Mouse (Mus musculus): ENCODE measurements around the gene Tmem50b. TPM values are rescaled to one million over a fixed set of nuclear protein-coding genes. Genes with fewer than 3 reads are reported as not detected.
A peak's percentile ranks its signal among the peaks of the same experiment; 100 is the strongest.

Gene Tmem50b
- polyA plus RNA-seq, 1 experiment = 54.1 TPM

DNA sequence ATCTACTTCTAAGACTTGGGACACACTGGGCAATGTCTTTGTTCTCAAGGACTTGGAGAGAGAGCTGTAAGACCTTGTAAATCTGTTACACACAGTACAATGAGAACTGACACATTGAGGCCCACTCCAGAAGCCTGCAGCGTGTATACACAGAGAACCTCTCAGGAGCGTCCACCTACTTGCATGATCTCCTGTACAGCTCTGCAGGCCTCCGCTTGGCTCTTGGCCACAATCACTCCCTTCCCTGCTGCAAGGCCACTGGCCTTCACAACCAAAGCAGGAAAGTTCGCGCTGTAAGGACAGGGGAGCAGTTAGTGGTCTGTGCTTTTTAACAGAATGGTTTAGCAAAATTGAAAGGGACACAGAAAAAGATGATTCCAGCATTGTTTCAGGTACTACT is 41.6 kb upstream of the Tmem50b start:
- no peaks in the 10 kb centered on the region; the same call in 1 of the 2 replicates for H3K4me1 ChIP-seq (ENCODE audit: control insufficient read depth, insufficient read depth, low read length)
- H3K27ac ChIP-seq (ENCODE audit: control insufficient read depth, insufficient read depth, low read depth, low read length) = no peak overlapping the region
- no peaks in the 10 kb centered on the region for H3K27me3 ChIP-seq (ENCODE audit: control insufficient read depth, insufficient read depth, low read length)
- TF ChIP-seq CTCF (IDR thresholded peaks at IDR 0.05; ENCODE audit: control insufficient read depth, insufficient read depth, insufficient replicate concordance, low read depth, low read length) = no peak
- no peak; the same call in 1 of the 2 replicates for TF ChIP-seq POLR2A (IDR thresholded peaks at IDR 0.05; ENCODE audit: control insufficient read depth, low read depth, low read length)
- peaks cover 6% of the 10 kb centered on the region for H3K36me3 ChIP-seq (ENCODE audit: control insufficient read depth, insufficient read depth, low read length)
- H3K4me3 ChIP-seq (ENCODE audit: control insufficient read depth, low read depth, low read length) = no peak overlapping the region

GRCm38 (mm10) chr16:91633641-91634040 is 36.0 kb upstream of the Tmem50b start:
- Histone ChIP-seq H3K27ac (ENCODE audit: control insufficient read depth, insufficient read depth, low read depth, low read length) (no peak overlapping the region), H3K4me1 (ENCODE audit: control insufficient read depth, insufficient read depth, low read length) (no peaks in the 10 kb centered on the region), H3K36me3 (ENCODE audit: control insufficient read depth, insufficient read depth, low read length) (peaks cover 9% of the 10 kb centered on the region), H3K4me3 (ENCODE audit: control insufficient read depth, low read depth, low read length) (no peak overlapping the region), H3K27me3 (ENCODE audit: control insufficient read depth, insufficient read depth, low read length) (no peaks in the 10 kb centered on the region)
- TF ChIP-seq CTCF (IDR thresholded peaks at IDR 0.05; ENCODE audit: control insufficient read depth, insufficient read depth, insufficient replicate concordance, low read depth, low read length) (no peak), POLR2A (IDR thresholded peaks at IDR 0.05; ENCODE audit: control insufficient read depth, low read depth, low read length) (no peak)

DNA sequence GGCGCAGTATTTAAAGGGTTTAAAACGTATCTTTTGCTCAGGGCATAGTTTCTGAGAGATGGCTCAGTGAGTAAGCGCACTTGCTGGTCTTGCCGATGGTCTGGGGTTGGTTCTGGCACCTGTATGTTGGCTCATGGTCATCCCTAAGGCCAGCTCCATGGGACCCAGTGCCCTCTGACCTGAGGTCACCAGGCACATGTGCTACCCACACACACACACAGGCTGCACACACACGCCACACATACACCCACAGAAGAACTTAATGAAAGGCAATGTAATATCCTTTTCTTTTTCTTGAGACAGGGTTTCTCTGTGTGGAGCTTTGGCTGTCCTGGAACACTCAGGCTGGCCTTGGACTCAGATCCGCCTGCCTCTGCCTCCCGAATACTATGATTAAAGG is 35.3 kb upstream of the Tmem50b start:
- Histone ChIP-seq H3K27me3 (ENCODE audit: control insufficient read depth, insufficient read depth, low read length) (no peaks in the 10 kb centered on the region), H3K27ac (ENCODE audit: control insufficient read depth, insufficient read depth, low read depth, low read length) (no peak overlapping the region), H3K4me1 (ENCODE audit: control insufficient read depth, insufficient read depth, low read length) (no peaks in the 10 kb centered on the region), H3K36me3 (ENCODE audit: control insufficient read depth, insufficient read depth, low read length) (peaks cover 9% of the 10 kb centered on the region), H3K4me3 (ENCODE audit: control insufficient read depth, low read depth, low read length) (no peak overlapping the region)
- no peak for TF ChIP-seq CTCF (IDR thresholded peaks at IDR 0.05; ENCODE audit: control insufficient read depth, insufficient read depth, insufficient replicate concordance, low read depth, low read length)
- TF ChIP-seq POLR2A (IDR thresholded peaks at IDR 0.05; ENCODE audit: control insufficient read depth, low read depth, low read length) = no peak

DNA sequence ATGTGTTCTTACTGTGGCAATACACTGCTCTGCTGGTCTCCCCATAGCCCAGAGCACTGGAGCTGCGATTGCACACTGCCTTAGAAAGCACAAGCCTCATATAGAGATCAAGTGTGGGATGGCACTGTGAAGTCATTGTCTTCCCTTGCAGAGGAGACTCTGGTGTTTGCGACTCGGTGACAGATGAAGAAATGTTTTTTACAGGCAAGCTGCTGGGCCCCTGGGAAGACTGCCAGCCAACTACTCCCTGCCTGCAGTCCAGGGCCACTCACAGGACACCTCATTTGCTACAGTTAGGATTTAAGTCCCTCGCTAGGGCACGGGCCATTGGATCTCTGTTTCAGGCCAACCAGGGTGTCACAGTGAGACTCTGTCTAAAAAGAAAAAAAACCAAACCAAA is 34.8 kb upstream of the Tmem50b start:
- peaks cover 9% of the 10 kb centered on the region for H3K36me3 ChIP-seq (ENCODE audit: control insufficient read depth, insufficient read depth, low read length)
- H3K27ac ChIP-seq (ENCODE audit: control insufficient read depth, insufficient read depth, low read depth, low read length) = no peak overlapping the region
- TF ChIP-seq POLR2A (IDR thresholded peaks at IDR 0.05; ENCODE audit: control insufficient read depth, low read depth, low read length) (no peak), CTCF (IDR thresholded peaks at IDR 0.05; ENCODE audit: control insufficient read depth, insufficient read depth, insufficient replicate concordance, low read depth, low read length) (no peak)
- no peaks in the 10 kb centered on the region for H3K4me1 ChIP-seq (ENCODE audit: control insufficient read depth, insufficient read depth, low read length)
- H3K27me3 ChIP-seq (ENCODE audit: control insufficient read depth, insufficient read depth, low read length) = no peaks in the 10 kb centered on the region
- no peak overlapping the region for H3K4me3 ChIP-seq (ENCODE audit: control insufficient read depth, low read depth, low read length)

DNA sequence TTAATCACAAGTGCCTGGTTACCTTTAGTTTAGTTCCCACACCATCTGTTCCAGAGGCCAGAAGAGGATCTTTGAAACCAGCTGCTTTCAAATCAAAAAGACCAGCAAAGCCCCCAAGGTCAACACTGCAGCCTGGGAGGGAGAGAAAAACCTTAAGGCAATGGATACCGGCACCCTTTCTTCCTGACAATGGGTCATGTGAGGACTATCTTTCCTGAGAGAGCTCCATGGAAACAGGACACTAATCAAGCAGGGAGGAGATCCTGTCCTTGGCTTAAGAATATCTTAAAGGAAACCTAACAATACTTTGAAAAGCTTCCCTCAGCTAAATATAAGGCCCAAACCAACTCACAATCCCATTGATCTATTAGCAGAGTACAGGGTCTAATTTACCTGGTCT is 33.0 kb upstream of the Tmem50b start:
- Histone ChIP-seq H3K27ac (ENCODE audit: control insufficient read depth, insufficient read depth, low read depth, low read length) (peak overlapping the region; percentile 37; the same call in 1 of the 2 replicates), H3K4me3 (ENCODE audit: control insufficient read depth, low read depth, low read length) (no peak overlapping the region)

DNA sequence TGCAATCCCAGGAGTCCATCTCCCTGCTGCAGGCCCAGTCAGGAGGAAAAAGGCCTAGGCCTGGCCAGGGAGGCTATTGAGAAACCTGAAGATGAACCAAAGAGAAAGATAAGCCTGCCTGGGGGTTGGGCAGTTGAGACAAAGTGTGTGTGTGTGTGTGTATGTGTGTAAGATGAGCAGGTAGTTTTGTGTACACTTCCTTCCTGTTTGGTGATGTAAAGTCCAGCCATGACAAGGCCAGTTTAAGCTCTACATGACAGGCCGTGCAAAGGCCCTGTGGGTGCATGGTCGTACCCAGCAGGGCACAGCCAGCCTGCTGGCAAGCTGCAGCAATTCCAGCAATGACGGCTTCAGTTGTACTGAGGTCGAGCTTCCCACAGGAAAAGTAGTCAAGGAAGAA is 32.1 kb upstream of the Tmem50b start:
- Histone ChIP-seq H3K4me1 (ENCODE audit: control insufficient read depth, insufficient read depth, low read length) (no peaks in the 10 kb centered on the region), H3K27me3 (ENCODE audit: control insufficient read depth, insufficient read depth, low read length) (no peaks in the 10 kb centered on the region), H3K36me3 (ENCODE audit: control insufficient read depth, insufficient read depth, low read length) (peaks cover 4% of the 10 kb centered on the region; the same call in 1 of the 2 replicates), H3K4me3 (ENCODE audit: control insufficient read depth, low read depth, low read length) (no peak overlapping the region), H3K27ac (ENCODE audit: control insufficient read depth, insufficient read depth, low read depth, low read length) (no peak overlapping the region; the same call in 1 of the 2 replicates)
- TF ChIP-seq POLR2A (IDR thresholded peaks at IDR 0.05; ENCODE audit: control insufficient read depth, low read depth, low read length) (no peak), CTCF (IDR thresholded peaks at IDR 0.05; ENCODE audit: control insufficient read depth, insufficient read depth, insufficient replicate concordance, low read depth, low read length) (no peak)

More for the DNA sequence above, 33.0 kb upstream of the Tmem50b start:
- Histone ChIP-seq H3K4me1 (ENCODE audit: control insufficient read depth, insufficient read depth, low read length) (no peaks in the 10 kb centered on the region), H3K27me3 (ENCODE audit: control insufficient read depth, insufficient read depth, low read length) (no peaks in the 10 kb centered on the region), H3K36me3 (ENCODE audit: control insufficient read depth, insufficient read depth, low read length) (peaks cover 5% of the 10 kb centered on the region; the same call in 1 of the 2 replicates)
- no peak for TF ChIP-seq CTCF (IDR thresholded peaks at IDR 0.05; ENCODE audit: control insufficient read depth, insufficient read depth, insufficient replicate concordance, low read depth, low read length)
- no peak for TF ChIP-seq POLR2A (IDR thresholded peaks at IDR 0.05; ENCODE audit: control insufficient read depth, low read depth, low read length)

GRCm38 (mm10) chr16:91628673-91629072 is 31.1 kb upstream of the Tmem50b start:
- H3K4me1 ChIP-seq (ENCODE audit: control insufficient read depth, insufficient read depth, low read length) = no peaks in the 10 kb centered on the region

DNA sequence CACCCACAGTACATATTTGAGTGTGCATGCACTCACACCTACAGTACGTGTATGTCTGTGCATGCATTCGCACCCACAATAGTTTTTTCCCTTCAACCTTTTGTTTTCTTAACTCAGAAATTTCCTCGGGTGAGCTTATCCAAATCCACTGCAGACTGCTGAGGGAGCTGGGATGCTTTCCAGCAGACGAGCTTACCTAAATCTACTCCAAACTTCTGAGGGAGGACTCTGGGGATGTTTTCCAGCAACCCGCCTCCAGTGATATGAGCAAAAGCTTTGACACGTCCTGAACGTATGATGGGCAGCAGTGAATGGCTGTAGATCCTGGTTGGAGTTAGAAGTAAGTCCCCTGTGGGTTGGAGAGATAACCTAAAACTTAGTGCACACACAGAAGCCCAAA is 30.2 kb upstream of the Tmem50b start:
- TF ChIP-seq CTCF (IDR thresholded peaks at IDR 0.05; ENCODE audit: control insufficient read depth, insufficient read depth, insufficient replicate concordance, low read depth, low read length) = no peak
- no peak for TF ChIP-seq POLR2A (IDR thresholded peaks at IDR 0.05; ENCODE audit: control insufficient read depth, low read depth, low read length)
- no peaks in the 10 kb centered on the region for H3K4me1 ChIP-seq (ENCODE audit: control insufficient read depth, insufficient read depth, low read length)
- H3K27me3 ChIP-seq (ENCODE audit: control insufficient read depth, insufficient read depth, low read length) = no peaks in the 10 kb centered on the region
- peaks cover 1% of the 10 kb centered on the region for H3K36me3 ChIP-seq (ENCODE audit: control insufficient read depth, insufficient read depth, low read length)
- H3K4me3 ChIP-seq (ENCODE audit: control insufficient read depth, low read depth, low read length) = no peak overlapping the region
- H3K27ac ChIP-seq (ENCODE audit: control insufficient read depth, insufficient read depth, low read depth, low read length) = no peak overlapping the region

More at GRCm38 (mm10) chr16:91628673-91629072, 31.1 kb upstream of the Tmem50b start:
- peaks cover 1% of the 10 kb centered on the region; the same call in 1 of the 2 replicates for H3K36me3 ChIP-seq (ENCODE audit: control insufficient read depth, insufficient read depth, low read length)
- H3K4me3 ChIP-seq (ENCODE audit: control insufficient read depth, low read depth, low read length) = no peak overlapping the region
- no peak overlapping the region for H3K27ac ChIP-seq (ENCODE audit: control insufficient read depth, insufficient read depth, low read depth, low read length)
- no peaks in the 10 kb centered on the region for H3K27me3 ChIP-seq (ENCODE audit: control insufficient read depth, insufficient read depth, low read length)
- TF ChIP-seq CTCF (IDR thresholded peaks at IDR 0.05; ENCODE audit: control insufficient read depth, insufficient read depth, insufficient replicate concordance, low read depth, low read length) (no peak), POLR2A (IDR thresholded peaks at IDR 0.05; ENCODE audit: control insufficient read depth, low read depth, low read length) (no peak)

All from testis, adult 2 months (tissue).